Mouse (Mus musculus): Measurements from ENCODE around the gene Prickle2.

DNA sequence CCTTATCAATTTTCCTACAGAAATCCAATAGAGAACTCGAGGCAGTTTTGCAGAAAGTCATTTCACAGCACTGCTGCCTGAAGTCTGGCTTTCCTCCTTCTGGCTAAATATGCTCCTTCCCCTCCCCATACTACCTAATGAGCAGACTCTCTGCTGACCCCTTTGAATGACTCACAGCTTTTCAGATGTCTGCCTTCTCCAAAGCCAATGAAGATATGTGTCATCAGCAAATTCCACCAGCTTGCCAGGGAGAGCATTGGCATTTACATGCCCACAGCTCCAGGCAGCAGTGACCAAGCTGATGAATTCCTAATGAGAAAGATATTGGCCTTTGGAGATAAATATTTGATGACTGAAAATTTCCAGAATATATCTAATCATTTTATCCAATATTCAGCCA is 121.9 kb downstream of the Prickle2 start:
- no peak for TF ChIP-seq CTCF (IDR thresholded peaks at IDR 0.05; ENCODE audit: low read depth)
- no peak for TF ChIP-seq EP300 (IDR thresholded peaks at IDR 0.05; ENCODE audit: low read depth)
